Mouse (Mus musculus): ENCODE data around the gene Tnfrsf1b. TPM values are rescaled to one million over a fixed set of nuclear protein-coding genes. Genes with fewer than 3 reads are reported as not detected.

Gene Tnfrsf1b
- total RNA-seq (2014; fragmentation: Nextera tagmentation) (2.3 and 4.9 TPM in 2 replicates), total RNA-seq (2017) (1.9 and 3.7 TPM in 2 replicates)

GRCm38 (mm10) chr4:145246173-145247011, at the start of gene Tnfrsf1b:
Tnfrsf1b (minus strand) TSS chr4:145246870.
- ATAC-seq (replicated peaks; ENCODE audit: low FRiP score, low TSS enrichment, poor library complexity, severe bottlenecking) = peak; percentile 80

DNA sequence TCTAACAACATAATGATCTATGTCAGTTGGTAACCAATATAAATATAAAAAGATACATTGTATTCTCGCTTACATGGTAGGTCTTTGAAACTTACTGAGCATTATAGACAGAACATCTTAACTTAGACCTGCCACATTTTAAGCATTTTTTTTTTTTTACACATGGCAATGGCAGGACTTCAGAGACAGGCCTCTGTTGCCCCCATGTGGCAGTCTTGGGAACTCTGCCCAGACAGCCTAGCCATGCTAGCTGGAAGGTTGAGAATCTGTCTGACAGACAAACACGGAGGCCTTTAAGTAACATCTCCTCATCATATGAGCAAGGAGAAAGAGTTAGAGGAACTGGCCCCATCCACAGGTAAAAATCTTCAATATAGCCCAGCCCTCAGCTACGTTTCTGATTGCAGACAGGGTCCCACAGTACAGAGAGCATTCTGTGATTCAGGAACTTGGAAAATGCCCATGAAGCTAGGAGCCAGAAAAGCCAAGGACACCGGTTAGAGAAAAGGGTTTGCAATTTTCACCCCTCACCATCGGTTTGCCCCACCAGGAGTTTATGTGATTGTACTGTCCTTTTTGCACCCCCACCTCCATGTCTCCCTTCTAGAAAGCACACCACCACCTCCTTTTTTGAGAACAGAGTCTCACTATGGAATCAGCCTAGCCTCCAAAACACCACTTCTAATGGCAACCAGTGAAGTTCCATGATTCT, 49.1 kb upstream of the Tnfrsf1b start:
- ATAC-seq (replicated peaks; ENCODE audit: low FRiP score, low TSS enrichment, poor library complexity, severe bottlenecking) = peak; percentile 73

- no peak for ATAC-seq (replicated peaks; ENCODE audit: low FRiP score, low TSS enrichment, poor library complexity, severe bottlenecking)
Measured at GRCm38 (mm10) chr4:145294588-145294987, 47.9 kb upstream of the Tnfrsf1b start.

DNA sequence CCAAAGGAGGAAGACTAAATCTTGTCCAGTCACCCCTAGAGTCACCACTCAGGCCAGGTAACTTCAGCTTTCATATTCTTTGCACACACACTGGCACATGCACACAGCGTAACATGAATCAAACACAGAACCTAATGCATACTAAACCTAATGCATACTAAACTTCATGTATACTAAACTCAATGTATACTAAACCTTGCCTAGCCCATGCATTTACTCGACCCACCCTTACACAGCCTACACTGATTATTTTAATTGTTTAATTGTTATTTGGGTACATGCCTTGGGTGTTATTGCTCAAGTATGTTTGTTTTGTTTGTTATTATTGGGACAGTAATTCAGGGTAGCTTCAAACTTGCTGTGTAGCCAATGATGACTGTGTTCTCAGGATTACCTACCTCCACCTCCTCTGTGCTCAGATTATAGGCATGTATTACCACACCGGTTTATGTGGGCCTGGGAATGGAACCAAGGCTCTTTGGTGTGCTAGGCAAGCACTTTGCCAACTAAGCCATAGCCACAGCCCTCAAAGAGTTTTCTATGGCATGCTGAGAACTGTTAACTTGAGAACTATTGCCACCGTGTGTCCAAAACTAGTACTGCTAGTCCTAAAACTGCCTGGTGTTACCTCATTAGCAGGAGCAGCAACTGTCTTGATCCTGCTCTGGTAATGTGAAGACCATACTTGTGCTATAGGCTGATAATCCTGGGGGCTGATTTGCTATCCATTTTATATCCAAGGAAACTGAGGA, 39.9 kb upstream of the Tnfrsf1b start:
- peak; percentile 96 for ATAC-seq (replicated peaks; ENCODE audit: low FRiP score, low TSS enrichment, poor library complexity, severe bottlenecking)

GRCm38 (mm10) chr4:145284675-145285074, 38.0 kb upstream of the Tnfrsf1b start:
- ATAC-seq (replicated peaks; ENCODE audit: low FRiP score, low TSS enrichment, poor library complexity, severe bottlenecking) = no peak

DNA sequence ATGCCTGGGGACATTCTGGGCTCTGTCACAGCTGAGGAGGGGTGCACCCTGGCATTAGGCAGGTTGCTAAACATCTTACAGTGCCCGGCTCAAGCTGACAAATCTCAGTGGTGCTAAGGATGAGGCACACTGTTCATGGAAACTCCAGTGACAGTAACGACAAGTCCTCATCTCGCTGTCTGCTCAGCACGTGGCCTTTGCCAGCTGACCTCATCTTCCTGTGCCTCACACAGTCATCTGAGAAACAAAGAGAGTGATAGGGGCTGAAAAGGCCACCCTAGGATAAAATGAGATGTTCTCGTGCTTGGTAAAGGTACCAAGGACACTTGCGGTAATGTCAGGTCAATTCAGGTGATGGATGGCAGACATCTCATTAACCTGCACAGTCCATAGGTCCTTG, 36.8 kb upstream of the Tnfrsf1b start:
- ATAC-seq (replicated peaks; ENCODE audit: low FRiP score, low TSS enrichment, poor library complexity, severe bottlenecking) = no peak

DNA sequence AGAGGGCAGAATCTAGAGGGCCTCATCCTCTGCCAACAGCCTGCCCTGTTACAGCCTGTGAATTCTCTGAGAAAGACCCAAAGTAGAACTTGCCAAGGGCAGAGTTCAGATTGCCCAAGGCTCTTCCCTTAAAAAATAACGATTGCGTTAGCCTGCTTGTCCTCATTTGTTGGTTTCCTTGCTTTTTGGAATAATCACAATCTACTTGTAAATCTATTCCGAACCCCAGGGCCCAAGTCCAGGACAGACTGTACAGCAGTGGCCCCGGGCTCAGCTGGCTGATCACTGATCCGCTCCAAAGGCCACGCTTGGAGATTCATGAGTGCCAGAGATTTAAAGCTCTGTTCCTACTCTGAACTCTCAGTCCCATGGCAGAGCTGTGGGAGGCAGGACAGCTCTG, 34.3 kb upstream of the Tnfrsf1b start:
- no peak for ATAC-seq (replicated peaks; ENCODE audit: low FRiP score, low TSS enrichment, poor library complexity, severe bottlenecking)

DNA sequence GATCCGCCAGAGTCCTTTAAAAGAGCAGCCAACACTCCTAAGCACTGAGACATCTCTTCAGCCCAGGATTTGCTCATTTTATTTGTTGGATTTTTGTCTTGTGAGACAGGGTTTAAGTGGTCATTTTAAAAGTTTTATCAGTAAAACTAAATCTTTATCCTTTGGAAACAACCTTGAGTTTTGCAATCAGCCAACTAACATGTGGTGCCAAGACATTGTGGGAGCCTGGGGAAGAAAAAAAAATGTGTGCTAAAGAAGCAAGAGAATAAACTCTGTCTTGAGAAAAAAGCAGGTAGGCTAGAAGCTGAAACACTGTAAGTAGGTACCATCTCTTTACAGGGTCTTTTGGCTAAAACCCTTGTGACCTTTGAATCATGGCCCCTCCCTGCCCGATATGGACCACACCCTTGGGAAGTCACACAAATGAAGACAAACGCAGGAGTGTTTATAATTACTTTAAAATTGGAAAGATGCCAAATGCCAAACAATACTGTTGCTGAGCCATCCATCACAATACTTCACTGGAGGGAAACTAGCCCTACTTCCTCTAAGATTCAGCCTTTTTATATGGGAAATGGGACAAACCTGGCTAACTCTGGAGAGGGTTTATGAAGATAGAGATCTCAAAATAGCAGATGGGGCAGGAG, 32.2 kb upstream of the Tnfrsf1b start:
- no peak for ATAC-seq (replicated peaks; ENCODE audit: low FRiP score, low TSS enrichment, poor library complexity, severe bottlenecking)

- no peak for ATAC-seq (replicated peaks; ENCODE audit: low FRiP score, low TSS enrichment, poor library complexity, severe bottlenecking)
Measured at GRCm38 (mm10) chr4:145278231-145278630, 31.6 kb upstream of the Tnfrsf1b start.

GRCm38 (mm10) chr4:145276368-145277249, 29.9 kb upstream of the Tnfrsf1b start:
- ATAC-seq (replicated peaks; ENCODE audit: low FRiP score, low TSS enrichment, poor library complexity, severe bottlenecking) = no peak

DNA sequence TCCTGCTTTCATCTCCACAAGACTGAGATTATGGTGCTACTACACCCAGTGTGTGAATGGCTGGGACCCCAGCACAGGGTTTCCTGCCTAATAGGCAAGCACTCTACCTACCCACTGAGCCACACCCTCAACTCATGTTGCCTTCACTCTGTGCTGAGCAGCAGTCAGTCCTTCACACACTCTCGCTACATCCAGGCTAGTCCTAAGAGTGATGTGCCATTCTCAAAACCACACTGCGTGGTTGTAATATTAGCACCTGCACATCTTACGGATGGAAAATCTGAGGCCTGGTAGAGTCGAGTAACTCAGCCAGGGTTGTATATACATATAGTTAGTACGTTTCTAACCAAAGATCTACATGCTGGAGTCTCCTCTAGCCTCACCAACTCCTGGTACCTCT, 28.2 kb upstream of the Tnfrsf1b start:
- ATAC-seq (replicated peaks; ENCODE audit: low FRiP score, low TSS enrichment, poor library complexity, severe bottlenecking) = no peak

- no peak for ATAC-seq (replicated peaks; ENCODE audit: low FRiP score, low TSS enrichment, poor library complexity, severe bottlenecking)
Measured at GRCm38 (mm10) chr4:145273923-145274322, 27.3 kb upstream of the Tnfrsf1b start.

DNA sequence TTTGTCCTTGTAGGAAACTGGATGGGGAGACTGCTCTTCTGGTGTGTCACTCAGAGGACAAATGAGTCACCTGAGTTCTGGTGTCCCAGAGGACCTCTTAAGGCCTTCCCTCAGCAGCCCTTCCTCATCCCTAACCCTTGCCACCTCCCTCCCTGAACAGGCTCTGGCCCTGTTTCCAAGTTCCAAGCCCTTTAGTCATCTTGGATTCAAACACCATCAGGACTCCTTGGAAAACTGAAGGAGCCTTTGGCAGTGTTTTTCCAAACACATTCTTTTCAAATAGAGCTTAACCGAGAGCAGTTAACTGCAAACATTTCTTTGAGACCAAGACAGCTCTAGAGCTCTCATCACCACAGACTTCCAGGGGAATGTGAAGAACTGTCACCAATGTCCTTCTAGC, 26.1 kb upstream of the Tnfrsf1b start:
- ATAC-seq (replicated peaks; ENCODE audit: low FRiP score, low TSS enrichment, poor library complexity, severe bottlenecking) = no peak

GRCm38 (mm10) chr4:145271634-145272033, 25.0 kb upstream of the Tnfrsf1b start:
- no peak for ATAC-seq (replicated peaks; ENCODE audit: low FRiP score, low TSS enrichment, poor library complexity, severe bottlenecking)

DNA sequence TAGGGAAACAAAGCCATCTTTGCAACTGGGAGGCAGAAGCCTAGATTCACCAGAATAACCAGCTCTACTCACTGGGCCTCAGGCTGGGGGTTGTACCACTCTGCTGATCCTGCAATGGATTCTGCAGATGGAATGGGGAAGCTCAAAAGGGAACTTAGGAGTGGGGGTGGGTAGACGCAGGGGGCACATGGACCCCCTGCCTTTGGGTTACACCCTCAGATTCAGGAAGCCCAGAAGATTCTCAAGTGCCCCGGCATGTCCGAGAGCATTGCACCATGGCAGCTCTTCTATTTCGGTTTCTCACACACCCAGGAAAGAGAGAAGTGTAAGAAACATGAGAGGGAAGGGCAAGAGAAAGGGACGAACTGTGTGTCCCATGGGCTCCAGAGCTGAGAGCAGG, 23.5 kb upstream of the Tnfrsf1b start:
- no peak for ATAC-seq (replicated peaks; ENCODE audit: low FRiP score, low TSS enrichment, poor library complexity, severe bottlenecking)

DNA sequence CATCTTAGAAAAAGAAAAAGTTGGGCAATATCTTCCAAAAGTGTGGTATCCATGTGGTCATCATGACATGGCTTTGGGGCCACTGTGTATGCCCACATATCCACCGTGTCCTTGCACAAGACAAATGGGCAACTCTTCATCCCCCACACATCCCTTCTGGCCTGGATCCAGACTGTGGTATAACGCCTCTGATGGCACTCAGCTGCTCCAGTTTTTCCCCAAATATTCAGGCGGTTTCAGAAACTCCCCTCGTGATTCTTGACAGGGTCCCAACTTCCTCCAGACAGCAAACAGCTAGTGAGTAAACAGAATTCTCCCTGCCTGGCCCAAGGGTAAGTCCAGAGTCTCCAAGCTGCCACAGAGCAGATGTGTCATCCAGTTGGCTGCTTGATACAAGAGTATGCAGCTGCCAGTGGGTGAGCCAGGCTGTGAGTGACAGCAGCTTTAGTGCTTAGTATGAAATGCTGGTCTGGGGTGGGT, 21.0 kb upstream of the Tnfrsf1b start:
- no peak for ATAC-seq (replicated peaks; ENCODE audit: low FRiP score, low TSS enrichment, poor library complexity, severe bottlenecking)

- no peak for ATAC-seq (replicated peaks; ENCODE audit: low FRiP score, low TSS enrichment, poor library complexity, severe bottlenecking)
Measured at GRCm38 (mm10) chr4:145266505-145266904, 19.8 kb upstream of the Tnfrsf1b start.

DNA sequence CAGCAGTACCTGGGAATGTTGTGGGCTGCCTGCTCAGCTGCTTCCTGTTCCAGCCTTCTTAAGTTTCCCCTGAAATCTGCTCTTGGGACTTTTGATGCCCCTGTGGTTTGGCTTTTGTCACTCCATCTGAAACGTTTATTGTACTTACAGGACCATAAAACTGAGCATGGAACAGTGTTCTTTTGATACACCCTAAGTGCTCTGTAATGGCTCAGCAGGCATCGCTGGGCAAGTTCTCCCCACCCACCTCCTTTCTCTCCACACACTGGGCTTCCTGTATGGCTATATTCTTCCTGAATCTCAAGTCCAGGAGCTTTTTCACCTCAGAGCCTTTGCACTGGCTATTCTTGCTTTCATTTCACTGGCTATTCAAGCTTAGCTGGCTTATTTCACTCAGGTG, 18.1 kb upstream of the Tnfrsf1b start:
- ATAC-seq (replicated peaks; ENCODE audit: low FRiP score, low TSS enrichment, poor library complexity, severe bottlenecking) = no peak

DNA sequence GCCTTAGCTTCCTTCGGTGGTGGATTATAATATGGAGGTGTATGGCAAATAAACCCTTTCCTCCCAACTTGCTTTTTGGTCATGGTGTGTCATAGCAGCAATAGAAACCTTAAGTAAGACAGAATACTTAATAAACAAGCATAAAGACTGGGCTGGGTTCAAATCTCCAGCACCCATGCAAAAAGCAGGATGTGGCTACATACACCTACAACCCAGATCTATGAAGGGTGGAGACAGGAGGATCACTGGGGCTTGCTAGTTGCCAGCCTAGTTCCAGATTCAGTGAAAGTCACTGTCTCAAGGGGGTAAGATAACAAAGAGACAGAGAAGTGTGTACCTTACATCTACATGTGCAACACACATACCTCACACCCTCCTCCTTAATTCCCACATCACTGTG, 16.9 kb upstream of the Tnfrsf1b start:
- no peak for ATAC-seq (replicated peaks; ENCODE audit: low FRiP score, low TSS enrichment, poor library complexity, severe bottlenecking)
